Mouse (Mus musculus) CD8-positive naive resting alpha-beta T cell, adult 2 months (primary cell): Measurements from ENCODE around the gene Gcc2.
"Not testable (repeated sequence)": the region's sequence is repeated elsewhere in the genome, so short reads cannot be mapped to it uniquely, and the experiment has no call there.

ENCODE experiments used
- DNase-seq, 2 experiments: peaks; one replicate each; pipeline ENCODE4 v3.0.0; 2022; ENCODE audit warnings: low read depth in 2 of 2, low spot score in 2 of 2

The Gcc2 gene

GRCm38 (mm10) chr10:58231779-58232640, 23.3 kb upstream of the Gcc2 start:
- DNase-seq: peak; percentile 62 to 78

DNA sequence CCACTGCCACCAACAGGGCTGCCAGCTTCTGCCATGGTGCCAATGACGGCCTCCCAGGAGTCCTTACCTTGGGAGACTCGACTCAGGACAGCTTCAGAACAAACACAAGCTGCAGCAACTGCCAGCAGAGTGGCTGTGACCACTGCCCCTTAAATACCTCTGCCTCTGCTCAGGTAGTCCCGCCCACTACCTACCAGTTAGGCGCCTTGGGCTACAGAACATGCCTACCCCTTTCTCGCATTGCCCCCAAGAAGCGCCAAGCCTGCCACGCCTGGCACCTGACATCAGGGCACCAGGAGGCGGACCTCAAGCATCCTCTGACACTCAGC, 22.7 kb upstream of the Gcc2 start, which contains the start of gene Duxf3:
Duxf3 (minus strand) TSS at position 35 of the 329 bp plus-strand sequence.
- DNase-seq: not testable (repeated sequence)

- DNase-seq: not testable (repeated sequence)
Observed at GRCm38 (mm10) chr10:58233054-58233739, 22.1 kb upstream of the Gcc2 start.

- not testable (repeated sequence) for DNase-seq
Observed at GRCm38 (mm10) chr10:58233740-58234121, 21.6 kb upstream of the Gcc2 start.

GRCm38 (mm10) chr10:58234985-58235384, 20.3 kb upstream of the Gcc2 start:
- DNase-seq: not testable (repeated sequence)

- DNase-seq: no peak
Observed at GRCm38 (mm10) chr10:58236613-58237012, 18.7 kb upstream of the Gcc2 start, which contains the start of gene Gm4981. Gene Gm4981 (minus strand): TSS chr10:58236701.

- peak in 1 of 2 experiments; percentile 64 for DNase-seq
Observed at GRCm38 (mm10) chr10:58238984-58239740, 16.1 kb upstream of the Gcc2 start.

GRCm38 (mm10) chr10:58249535-58249934, 5.8 kb upstream of the Gcc2 start:
- no peak for DNase-seq

DNA sequence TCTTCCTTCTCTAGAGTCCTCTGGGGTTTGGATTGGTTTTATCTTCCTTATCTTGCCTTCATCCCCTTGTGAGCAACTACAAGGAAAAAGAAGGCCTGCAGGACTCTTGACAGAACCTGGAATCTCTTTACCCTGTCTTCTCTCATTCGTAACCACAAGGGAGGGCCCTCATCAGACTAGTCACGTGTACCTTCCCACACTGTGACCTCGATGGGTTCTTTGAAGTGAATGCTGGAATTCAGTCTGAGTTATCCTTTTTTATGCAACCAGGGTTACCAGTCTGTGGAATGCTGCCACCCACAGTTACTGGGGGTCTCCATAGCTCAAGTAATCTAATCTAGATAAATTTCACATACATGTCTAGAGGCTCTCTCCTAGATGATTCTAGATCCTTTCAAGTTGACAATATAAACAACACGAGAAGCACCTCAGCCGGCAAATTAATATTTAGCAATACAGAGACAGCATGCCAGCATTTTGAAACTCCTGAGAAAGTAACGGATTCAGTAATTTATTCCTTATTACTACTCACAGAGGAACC, 592 bp upstream of the Gcc2 start:
- DNase-seq: no peak

DNA sequence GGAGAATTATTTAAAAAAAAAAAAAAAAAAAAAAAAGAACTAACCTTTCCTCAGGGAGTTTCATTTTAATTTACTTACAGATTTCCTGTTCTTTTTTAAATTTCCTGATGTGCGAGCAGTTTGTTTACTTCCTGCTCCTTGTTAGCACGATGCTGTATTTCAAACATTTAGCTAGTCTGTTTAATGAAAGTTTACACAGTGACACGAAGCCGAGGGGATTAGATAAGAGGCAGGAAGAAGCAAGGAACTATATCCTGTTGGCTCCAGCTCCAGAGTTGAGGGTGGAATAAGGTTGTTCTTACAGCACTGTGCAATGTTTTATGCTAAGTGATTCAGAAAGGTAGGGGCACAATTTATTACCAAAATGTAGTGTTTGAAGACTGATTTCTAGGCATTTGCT, 657 bp downstream of the Gcc2 start:
- no peak for DNase-seq

DNA sequence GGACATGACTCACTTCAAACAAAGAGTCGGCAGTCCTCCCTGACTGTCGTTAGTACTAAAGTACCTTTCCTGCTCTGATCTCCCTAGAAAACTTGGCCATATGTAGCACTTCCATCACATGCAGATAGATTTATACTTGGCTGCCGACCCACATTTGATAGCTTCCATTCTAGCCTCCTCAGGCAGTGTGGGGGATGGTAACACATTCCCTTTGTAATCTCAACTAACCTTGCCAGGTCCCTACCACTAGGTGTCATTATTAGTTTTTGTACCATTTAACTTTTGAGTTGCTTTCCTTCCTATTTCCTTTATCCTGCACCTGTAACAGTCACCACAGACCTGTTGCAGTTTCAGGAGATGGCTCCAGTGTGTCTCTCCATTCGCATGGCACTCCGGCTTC, 3.2 kb downstream of the Gcc2 start:
- no peak for DNase-seq

DNA sequence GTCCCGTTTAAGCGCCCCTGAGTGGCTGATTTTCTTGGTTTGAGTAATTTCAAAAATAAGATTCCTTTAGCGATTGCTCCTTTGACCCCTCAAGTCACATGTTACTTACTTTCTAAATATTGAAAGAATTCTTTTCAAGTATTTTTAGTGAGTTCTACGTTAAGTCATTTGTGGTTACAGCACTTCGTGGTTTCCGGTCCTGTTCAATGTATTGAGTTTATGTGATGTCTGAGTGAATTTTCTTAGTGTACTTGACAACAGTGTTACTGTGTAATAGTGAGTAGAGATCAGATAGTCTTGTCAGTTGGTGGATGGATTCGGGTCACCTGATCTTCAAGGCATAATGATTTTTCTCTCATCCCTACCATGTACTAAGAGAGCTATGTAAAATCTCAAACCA, 26.9 kb downstream of the Gcc2 start:
- no peak for DNase-seq

DNA sequence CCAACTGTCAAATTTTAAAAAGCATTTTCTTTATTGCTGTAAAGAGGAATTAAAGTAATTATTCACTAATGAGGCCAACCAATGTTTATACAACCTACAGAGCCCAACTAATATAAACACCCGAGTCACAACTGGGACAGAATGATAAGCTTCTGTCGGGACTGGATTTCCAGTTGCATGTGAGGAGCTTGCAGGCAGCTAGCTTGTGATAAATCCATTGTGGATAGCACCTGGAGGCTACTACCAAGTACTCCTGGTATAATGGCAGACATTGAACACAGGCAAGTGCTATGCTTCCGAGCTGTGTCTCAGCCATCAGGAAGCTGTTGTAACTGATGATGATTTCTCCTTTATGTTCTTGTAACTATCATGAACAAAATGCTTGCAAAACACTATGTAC, 35.4 kb downstream of the Gcc2 start:
- no peak for DNase-seq

- DNase-seq: no peak
Observed at GRCm38 (mm10) chr10:58294246-58294645, 38.9 kb downstream of the Gcc2 start.

- no peak for DNase-seq
Observed at GRCm38 (mm10) chr10:58295605-58296004, 40.3 kb downstream of the Gcc2 start.

GRCm38 (mm10) chr10:58304996-58305395, 49.7 kb downstream of the Gcc2 start:
- no peak for DNase-seq

DNA sequence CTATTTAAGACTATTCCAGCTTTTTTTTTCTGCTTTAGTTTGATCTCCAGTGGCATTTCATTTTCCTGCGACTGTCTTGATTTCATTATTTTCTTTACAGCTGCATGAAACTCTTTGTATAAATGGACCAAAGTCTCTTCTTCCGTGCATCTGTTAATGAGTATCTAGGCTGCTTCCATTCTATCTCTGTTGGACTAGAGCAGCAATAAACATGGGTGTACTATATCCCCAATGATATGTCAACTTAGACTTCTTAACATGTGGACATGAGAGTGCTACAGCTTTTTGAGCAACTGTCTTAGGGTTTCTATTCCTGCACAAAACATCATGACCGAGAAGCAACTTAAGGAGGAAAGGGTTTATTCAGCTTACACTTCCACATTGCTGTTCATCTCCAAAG, 51.6 kb downstream of the Gcc2 start:
- DNase-seq: no peak

- DNase-seq: no peak
Observed at GRCm38 (mm10) chr10:58310791-58311190, 55.5 kb downstream of the Gcc2 start.

- no peak for DNase-seq
Observed at GRCm38 (mm10) chr10:58312887-58313286, 57.6 kb downstream of the Gcc2 start.

DNA sequence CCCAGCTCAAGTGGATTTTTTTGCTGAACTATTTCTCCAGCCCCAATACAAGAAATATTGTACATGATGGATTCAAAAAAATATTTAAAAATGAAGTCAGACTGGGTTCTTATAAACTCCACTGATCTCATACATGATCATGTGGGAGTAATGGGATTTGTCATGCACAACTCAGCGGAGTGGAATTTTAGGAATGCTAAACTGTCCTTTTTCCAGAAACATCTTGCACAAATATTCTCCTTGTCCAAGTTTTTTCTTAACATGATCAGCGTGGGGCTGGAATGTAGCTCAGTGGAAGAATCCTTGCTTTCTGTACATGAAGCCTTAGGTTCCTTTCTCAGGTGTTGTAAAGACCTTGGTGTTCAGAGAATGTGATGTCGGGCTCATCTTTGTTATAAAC, 65.6 kb downstream of the Gcc2 start:
- no peak for DNase-seq

DNA sequence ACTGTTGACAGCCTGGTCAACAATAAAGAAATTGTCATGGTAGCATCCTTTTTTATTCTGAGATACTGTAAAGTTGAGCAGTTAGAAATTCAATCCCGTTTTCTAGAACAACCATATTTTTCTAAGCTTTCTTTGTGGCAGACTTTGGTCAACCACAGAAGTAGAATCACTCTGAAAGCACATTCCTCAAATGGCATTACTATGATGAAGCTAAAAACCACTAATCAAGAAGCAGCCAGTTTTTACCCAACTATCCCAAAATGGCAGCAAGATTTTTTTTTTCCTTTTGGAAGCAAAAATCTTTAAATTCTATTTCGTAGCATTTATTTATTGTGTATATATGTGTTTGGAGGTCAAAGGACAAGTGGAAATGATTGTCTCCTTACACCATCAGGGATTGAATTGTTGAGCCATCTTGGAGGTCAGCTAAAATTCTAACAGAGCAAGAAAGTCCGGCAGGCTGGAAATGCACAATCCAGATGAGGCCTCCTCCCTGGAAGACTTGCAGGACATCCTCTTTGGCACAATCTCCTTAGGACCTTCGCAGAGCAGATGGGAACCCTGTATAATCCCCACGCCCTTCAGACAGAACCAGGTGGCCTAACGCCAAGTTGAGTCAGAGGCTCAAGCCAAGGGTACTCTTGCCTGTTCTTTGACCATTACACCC, 67.2 kb downstream of the Gcc2 start:
- no peak for DNase-seq
